Mouse (Mus musculus) liver, adult 2 months (tissue): Measurements from ENCODE around the gene Nebl.

Experiments used
- CTCF ChIP-seq: fragments of 200-500 bp; IDR thresholded peaks from 2 replicates; pipeline ENCODE4 v1.5.1; 2011; ENCODE audit warnings: low read depth, low read length, control low read depth
- POLR2A ChIP-seq: fragments of 200-500 bp; IDR thresholded peaks from 2 replicates; pipeline ENCODE4 v1.6.1; 2011; ENCODE audit warnings: low read length, control low read depth; ENCODE audit not compliant: insufficient read depth; ENCODE audit errors: extremely low read depth

DNA sequence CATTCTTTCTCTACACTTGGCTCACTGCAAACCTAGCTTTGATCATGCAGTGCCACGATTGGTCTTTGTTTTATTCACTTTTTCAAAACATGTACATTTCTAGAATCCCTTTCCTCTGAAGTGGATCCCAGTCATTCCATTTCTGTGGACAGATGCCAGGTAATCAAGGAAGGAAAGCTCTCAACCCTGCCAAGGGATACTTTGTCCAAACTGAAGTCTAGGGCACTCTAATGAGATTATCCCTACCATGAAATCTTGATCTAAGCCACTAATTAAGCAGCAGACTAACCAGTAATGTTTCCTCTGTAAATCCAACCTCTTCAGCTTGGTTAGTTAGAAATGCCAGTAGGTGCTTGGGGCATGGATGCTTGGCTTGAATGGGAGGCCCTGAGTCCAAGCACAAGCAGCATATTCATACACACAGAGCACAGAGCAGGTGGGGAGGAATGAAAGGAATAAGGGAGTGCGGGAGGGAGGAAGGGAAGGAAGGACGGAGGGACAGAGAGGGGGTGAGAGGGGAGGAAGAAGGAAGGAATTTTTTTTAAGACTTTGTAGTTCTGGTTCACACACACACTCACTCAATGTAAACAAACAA is 184.8 kb downstream of the Nebl start:
- no peak for TF ChIP-seq POLR2A
- TF ChIP-seq CTCF = no peak
